Mouse (Mus musculus) heart, postnatal 0 days (tissue): ENCODE measurements around the gene Tpp2.

Experiments
- CTCF ChIP-seq: IDR thresholded peaks from 2 replicates; pipeline ENCODE4 v1.5.1; 2016; ENCODE audit warnings: antibody characterized with exemption, control low read depth, low read depth
- EP300 ChIP-seq: IDR thresholded peaks from 2 replicates; pipeline ENCODE4 v1.6.1; 2016; ENCODE audit warnings: antibody characterized with exemption, low read depth

DNA sequence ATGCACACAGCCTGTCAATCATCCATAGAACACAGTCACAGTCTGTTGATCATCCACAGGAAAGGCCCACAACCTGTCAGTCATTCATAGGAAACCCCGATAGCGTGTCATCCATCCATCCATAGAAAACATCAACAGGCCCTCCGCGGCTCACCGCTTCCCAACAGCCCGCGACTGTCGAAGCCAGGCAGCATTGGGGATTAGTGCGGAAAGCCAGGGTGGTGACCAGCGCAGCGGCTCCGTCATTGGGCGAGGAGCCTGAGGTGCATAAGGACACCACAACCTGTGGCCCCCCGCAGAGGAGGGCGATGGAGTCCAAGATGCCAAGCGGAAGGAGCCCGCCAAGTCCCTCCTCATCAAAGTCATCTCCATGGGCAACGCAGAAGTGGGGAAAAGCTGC lies 35.5 kb upstream of the Tpp2 start:
- TF ChIP-seq CTCF (no peak), EP300 (no peak)
